Mouse (Mus musculus) G1E (cell line): ENCODE data around the gene Itga1.

Experiments used
- CTCF ChIP-seq: IDR thresholded peaks from 2 replicates; pipeline ENCODE4 v1.5.1; 2012; ENCODE audit warnings: low read depth, low read length, inconsistent platforms, mixed read lengths
- TAL1 ChIP-seq: conservative IDR thresholded peaks from 2 replicates; pipeline ENCODE4 v1.6.1; 2012; ENCODE audit warnings: low read depth, low read length, inconsistent platforms, mixed read lengths

DNA sequence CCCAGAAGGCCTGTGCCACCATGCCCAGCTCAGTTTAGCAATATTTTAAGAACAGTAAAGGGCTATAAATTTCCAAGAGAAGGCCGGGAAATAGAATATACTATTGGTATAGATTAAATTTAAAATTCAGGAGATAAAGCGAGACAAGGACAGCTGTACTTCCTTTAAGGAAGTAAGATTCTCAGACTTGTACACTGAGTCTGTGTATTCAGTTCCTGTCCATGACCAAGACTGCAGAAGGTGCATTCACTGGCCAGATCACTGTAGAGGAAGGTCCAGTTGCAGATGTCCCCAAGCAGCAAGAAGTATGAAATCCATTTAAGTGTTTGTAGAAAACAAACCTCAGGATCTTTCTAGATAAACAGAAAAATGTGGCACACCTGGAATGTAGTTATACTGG lies 28.3 kb upstream of the Itga1 start:
- TF ChIP-seq CTCF (no peak), TAL1 (no peak)
